Mouse (Mus musculus) cortical plate, adult 2 months (tissue): ENCODE results near the gene Nfyc. TPM values are rescaled to one million over a fixed set of nuclear protein-coding genes. Genes with fewer than 3 reads are reported as not detected.
A peak's percentile ranks its signal among the peaks of the same experiment; 100 is the strongest.

Source experiments
- H3K27ac ChIP-seq: fragments of 200-500 bp; 2 replicates; pipeline ENCODE4 v1.5.1; 2012; ENCODE audit warnings: low read length, control low read depth, inconsistent platforms; ENCODE audit not compliant: insufficient read depth
- H3K4me1 ChIP-seq: fragments of 200-500 bp; 2 replicates; pipeline ENCODE4 v1.6.1; 2011; ENCODE audit warnings: low read length; ENCODE audit not compliant: control insufficient read depth, insufficient read depth
- H3K4me3 ChIP-seq: fragments of 200-500 bp; 2 replicates; pipeline ENCODE4 v1.5.1; 2011; ENCODE audit warnings: mild to moderate bottlenecking, low read length, control low read depth; ENCODE audit not compliant: insufficient read depth
- CTCF ChIP-seq: fragments of 200-500 bp; IDR thresholded peaks from 2 replicates; pipeline ENCODE4 v1.5.1; 2011; ENCODE audit warnings: mild to moderate bottlenecking, control low read depth, low read length; ENCODE audit not compliant: insufficient read depth; ENCODE audit errors: extremely low read depth
- POLR2A ChIP-seq: fragments of 200-500 bp; IDR thresholded peaks from 2 replicates; pipeline ENCODE4 v1.6.1; 2011; ENCODE audit warnings: mild to moderate bottlenecking, low read length, control low read depth; ENCODE audit not compliant: insufficient read depth; ENCODE audit errors: extremely low read depth
- polyA plus RNA-seq: library from polyadenylated mRNA; depleted of rRNA; stranded (reverse); fragments of >200 nt; gene quantifications from 2 replicates; pipeline ENCODE4 v1.2.3, GENCODE M21; 2012; rRNA removed

The Nfyc gene
- polyA plus RNA-seq, 1 experiment = 88.5 TPM

DNA sequence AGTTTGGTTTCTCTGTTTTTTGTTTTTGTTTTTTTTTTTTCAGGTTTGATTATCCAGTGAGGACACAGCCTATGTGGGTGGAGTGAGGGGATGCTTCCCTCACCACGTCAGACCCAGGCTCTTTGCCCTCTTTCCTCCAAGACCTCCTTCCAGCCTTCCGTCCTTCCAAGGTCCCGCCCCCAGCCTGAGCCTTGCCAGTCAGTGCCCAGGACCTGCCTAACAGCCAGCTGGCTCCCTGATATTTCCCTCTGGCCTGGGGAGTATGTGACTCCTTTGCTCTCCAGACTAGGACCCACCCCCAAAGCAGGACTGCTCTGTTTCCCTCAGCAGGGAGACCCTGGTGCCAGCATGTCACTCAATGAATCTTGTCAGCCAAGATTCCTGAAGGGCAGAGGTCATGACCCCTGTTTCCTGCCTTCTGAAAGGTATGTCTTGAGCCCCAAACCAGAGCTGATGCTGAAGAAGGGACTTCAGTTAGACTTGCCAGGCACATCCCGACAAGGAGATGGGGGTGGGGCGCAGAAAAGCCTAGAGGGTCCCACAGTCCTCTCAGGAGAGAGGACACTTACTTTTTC, 105.8 kb downstream of the Nfyc start:
- TF ChIP-seq POLR2A = no peak
- H3K4me1 ChIP-seq = no peaks in the 10 kb centered on the region
- H3K27ac ChIP-seq = no peak overlapping the region
- H3K4me3 ChIP-seq = no peak overlapping the region

DNA sequence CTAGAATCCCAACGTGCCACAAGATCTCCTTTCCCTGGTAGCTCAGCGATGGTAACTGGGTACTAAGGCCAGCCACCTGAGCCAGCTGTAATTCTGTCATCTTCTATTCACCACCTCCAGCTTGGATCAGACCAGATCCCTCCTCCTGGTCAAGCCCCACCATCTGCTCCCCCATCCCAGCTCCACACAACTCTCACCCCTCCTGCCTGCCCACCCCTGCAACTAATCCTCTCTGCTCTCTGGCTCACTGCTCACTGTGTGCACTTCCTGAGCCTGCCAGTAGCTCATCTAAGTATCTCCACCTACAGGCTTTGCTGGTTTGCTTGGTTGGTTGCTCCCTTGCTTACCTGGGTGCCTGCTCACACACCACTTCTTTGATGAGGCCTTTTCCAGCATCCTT, 109.8 kb downstream of the Nfyc start:
- H3K4me3 ChIP-seq = no peak overlapping the region
- no peak overlapping the region for H3K27ac ChIP-seq
- TF ChIP-seq CTCF (no peak), POLR2A (no peak)
- no peaks in the 10 kb centered on the region; the same call in 1 of the 2 replicates for H3K4me1 ChIP-seq

DNA sequence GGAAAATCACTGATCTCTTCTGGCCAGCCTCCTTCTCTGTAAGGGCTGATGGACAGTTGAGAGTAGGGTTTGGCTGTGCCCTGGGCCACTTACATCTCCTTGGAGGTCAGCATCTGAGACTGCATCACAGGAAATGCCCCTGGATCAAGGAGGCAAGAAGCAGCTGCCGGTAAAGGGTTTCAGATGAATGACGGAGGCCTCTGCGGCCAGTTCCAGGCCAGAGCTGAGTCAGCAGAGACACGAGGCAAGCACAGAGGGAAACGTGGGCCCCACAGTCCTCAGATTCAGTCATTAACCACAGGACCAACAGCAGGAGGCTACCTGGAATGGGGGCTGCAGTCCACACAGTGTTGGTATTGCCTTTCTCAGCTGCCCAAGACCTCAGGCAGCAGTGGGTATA, 112.2 kb downstream of the Nfyc start:
- Histone ChIP-seq H3K4me3 (no peak overlapping the region), H3K27ac (no peak overlapping the region), H3K4me1 (no peaks in the 10 kb centered on the region; the same call in 1 of the 2 replicates)
- TF ChIP-seq CTCF (no peak), POLR2A (no peak)

DNA sequence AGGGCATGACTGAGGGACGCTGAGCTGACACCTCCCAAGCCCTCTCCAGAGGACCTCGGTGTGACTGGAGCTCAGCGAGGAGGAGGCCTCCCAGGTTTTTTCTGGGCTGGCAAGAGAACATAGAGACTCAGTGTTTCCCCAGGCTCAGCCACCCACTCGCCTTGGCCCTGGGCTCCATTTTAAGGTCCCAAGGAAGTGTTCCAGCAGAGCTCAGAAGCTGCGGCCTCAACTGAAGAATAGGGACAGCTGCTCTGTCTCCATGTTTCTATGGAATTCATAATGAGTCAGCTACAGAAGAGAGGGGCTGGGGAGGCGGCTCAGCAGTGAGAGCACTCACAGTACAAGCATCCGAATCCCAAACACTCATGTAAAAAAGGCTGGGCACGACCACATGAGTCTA, 113.8 kb downstream of the Nfyc start:
- H3K4me3 ChIP-seq = no peak overlapping the region
- no peak overlapping the region for H3K27ac ChIP-seq
- no peaks in the 10 kb centered on the region; the same call in none of the 2 replicates for H3K4me1 ChIP-seq
- TF ChIP-seq CTCF = no peak
- TF ChIP-seq POLR2A = no peak

DNA sequence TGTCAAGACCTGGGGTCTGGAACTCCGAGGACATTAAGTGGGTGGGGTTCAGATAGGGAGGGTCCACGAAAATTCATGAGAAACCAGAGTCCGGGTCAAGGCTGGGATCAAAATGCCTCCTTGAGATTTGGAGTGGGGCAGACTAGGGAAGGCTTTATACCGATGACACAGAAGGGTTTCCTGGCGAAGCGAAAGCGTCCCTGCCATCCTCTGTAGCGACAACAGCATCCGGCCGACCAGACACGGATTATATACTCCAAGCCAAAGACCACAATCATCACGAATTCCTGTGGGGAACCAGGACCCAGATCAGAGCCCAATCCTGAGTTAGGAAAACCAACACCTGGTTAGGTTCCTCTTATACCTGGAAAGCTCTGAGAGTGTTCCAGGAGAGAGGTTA, 114.6 kb downstream of the Nfyc start:
- Histone ChIP-seq H3K27ac (no peak overlapping the region), H3K4me1 (no peaks in the 10 kb centered on the region; the same call in none of the 2 replicates), H3K4me3 (peak overlapping the region; percentile 22; the same call in 1 of the 2 replicates)
- TF ChIP-seq CTCF (no peak), POLR2A (no peak)

DNA sequence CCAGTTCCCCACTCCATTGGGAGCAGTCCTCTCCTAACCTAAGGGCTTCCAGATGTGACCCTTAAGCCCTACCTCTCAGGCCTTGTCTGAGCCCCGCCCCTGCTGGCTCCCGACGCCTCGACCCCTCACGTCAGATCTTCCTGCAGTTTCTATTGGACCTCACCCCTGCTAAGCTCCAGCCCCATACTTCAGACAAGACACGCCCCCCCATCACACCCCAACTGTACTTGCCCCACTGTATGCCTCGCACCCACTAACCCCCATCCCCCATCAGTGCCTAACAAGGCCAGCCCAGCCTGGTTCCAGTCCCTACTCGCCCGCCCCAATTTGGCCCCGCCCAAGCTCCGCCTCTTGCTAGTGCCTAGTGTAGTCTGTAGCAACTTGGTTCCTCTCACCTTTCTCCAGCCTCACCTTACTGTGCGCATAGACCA, 115.2 kb downstream of the Nfyc start:
- Histone ChIP-seq H3K4me3 (peak overlapping the region; percentile 22), H3K4me1 (no peaks in the 10 kb centered on the region; the same call in none of the 2 replicates), H3K27ac (no peak overlapping the region)
- TF ChIP-seq POLR2A (no peak), CTCF (no peak)

DNA sequence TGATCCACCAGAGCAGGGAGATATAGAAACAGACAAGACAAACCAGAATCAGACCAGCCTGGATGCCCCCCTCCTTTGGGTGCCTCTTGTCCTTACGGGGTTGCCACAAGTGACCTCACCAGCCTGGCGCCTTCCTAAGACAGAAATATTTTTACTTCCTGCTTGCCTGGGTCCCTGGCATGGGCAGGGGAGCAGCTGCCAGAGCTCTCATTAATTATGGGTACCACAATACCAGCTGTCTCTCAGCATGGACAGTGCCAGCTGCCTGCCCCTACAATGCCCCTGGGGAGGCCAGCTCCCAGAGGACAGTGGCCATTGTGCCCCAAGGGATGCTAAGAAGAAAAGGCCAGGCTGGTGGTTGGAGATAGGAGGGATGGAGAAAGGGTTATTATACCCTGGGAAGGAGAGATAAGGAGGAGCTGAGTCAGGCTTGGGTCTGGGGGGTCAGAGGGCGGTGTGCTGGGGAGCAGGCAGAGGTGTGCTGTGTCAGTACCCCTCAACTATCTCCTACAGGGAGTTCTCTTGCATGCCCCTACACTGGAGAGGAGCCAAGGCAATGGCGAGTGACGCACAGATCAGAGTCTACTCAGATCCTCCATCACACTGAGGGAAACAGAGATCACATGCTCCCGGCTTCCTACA, 117.4 kb downstream of the Nfyc start:
- H3K4me3 ChIP-seq = no peak overlapping the region
- H3K4me1 ChIP-seq = no peaks in the 10 kb centered on the region; the same call in none of the 2 replicates
- H3K27ac ChIP-seq = no peak overlapping the region
- TF ChIP-seq CTCF (no peak), POLR2A (no peak)

DNA sequence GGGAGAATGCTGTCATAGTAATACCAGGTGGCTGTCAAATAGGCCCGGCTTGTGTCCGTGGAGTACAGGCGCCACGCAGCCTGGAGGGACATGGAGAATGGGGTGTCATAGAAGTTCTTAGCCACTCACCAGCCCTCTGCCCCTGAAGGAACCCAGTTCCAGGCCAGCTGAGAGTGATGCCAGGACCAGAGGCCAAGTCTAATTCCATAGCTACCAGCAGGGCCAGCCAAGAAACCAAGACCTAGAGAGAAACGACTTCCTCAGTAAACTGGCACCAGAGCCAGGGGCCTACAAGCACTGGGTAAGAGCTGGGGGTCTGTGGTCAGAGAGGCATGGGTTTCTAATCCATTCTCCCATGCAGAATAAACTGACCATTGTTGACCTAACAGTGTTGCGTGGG, 118.4 kb downstream of the Nfyc start:
- H3K27ac ChIP-seq = no peak overlapping the region
- no peaks in the 10 kb centered on the region; the same call in none of the 2 replicates for H3K4me1 ChIP-seq
- no peak overlapping the region for H3K4me3 ChIP-seq
- TF ChIP-seq POLR2A (no peak), CTCF (no peak)

DNA sequence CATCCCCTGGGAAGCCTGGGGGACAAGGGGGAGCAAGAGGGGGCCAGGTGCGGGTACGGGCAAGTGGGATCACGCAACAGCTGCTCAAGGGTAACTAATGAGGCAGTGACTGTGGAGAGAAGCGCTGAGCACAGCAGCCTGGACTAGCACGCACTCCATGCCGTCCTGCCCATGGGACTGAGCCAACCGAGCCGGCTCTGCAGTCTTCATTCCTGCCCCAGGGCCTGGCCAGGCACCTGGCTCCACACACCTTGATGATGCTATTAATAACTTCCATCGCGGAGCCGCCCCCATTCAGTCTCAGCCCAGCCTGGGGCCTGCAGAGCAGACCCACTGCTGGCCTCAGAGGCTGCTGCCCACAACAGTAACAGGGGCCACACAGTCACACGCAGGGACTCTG, 119.1 kb downstream of the Nfyc start:
- Histone ChIP-seq H3K4me3 (no peak overlapping the region), H3K27ac (no peak overlapping the region), H3K4me1 (no peaks in the 10 kb centered on the region; the same call in 1 of the 2 replicates)
- TF ChIP-seq POLR2A = no peak
- no peak for TF ChIP-seq CTCF

Other genes starting within 250 kb of the Nfyc start
- gene Gm8439, start 242.8 kb downstream of the Nfyc start, polyA plus RNA-seq = not detected in 2 replicates
- 16.8 and 18.1 TPM in 2 replicates for gene Cited4, start 165.0 kb downstream of the Nfyc start, polyA plus RNA-seq
- 10.9 and 11.2 TPM in 2 replicates for gene Kcnq4, start 83.0 kb downstream of the Nfyc start, polyA plus RNA-seq
- 95.7 and 102 TPM in 2 replicates for gene Rims3, start 23.2 kb upstream of the Nfyc start, polyA plus RNA-seq
- gene Exo5, start 93.4 kb upstream of the Nfyc start, polyA plus RNA-seq = 11.3 and 12.2 TPM in 2 replicates
- gene Zfp69, start 120.1 kb upstream of the Nfyc start, polyA plus RNA-seq = 1.5 and 2.2 TPM in 2 replicates
- gene Smap2, start 185.7 kb upstream of the Nfyc start, polyA plus RNA-seq = 100 and 101 TPM in 2 replicates
- gene Col9a2, start 207.8 kb upstream of the Nfyc start, polyA plus RNA-seq = 5.3 and 5.6 TPM in 2 replicates